Mouse (Mus musculus): ENCODE data around the gene Trim11.
"Not testable (repeated sequence)": the region's sequence is repeated elsewhere in the genome, so short reads cannot be mapped to it uniquely, and the experiment has no call there.

The Trim11 gene

DNA sequence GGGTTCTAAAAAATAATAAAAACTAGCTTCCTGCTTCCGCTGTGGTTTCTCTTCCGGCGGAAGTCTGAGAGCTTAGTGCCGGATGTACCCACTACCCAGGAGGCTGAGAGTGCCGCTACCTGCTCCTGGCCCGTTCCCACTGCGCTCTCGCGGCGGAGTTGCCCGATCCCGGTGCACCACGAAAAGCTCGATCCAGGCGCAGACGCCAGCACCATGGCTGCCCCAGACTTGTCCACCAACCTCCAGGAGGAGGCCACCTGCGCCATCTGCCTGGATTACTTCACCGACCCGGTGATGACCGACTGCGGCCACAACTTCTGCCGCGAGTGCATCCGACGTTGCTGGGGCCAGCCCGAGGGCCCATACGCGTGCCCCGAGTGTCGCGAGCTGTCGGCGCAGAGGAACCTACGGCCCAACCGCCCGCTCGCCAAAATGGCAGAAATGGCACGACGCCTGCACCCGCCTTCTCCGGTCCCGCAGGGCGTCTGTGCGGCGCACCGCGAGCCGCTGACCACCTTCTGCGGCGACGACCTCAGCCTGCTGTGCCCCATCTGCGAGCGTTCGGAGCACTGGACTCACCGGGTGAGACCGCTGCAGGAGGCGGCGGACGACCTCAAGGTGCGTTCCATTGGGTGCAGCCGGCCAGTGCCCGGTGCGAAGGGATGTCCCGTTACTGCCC, at the start of gene Trim11:
TSS of gene Trim11 (plus strand) at position 67 of the 679 bp plus-strand sequence.
- peak; percentile 77 for DNase-seq (ENCODE audit: low spot score)

DNA sequence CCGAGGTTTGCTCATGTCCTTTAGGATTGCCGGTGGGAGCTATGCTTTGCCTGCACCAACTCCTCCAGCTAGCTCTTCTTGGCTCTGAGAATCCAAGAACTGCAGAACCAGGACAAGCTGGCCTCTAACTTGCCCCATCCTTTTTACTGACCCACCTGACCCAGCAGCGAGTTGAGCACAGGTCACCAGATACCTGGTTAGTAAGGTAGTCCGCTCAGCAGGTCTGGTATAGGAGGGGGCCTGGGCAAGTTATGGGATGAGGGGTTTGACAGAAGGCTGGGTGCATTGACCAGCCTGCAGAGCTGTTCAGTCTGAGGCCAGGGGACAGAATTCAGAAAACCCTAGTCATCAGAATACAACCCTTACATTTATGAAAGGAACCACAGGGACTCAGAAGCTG, 48.8 kb upstream of the Trim11 start:
- no peak for DNase-seq (ENCODE audit: low spot score)

DNA sequence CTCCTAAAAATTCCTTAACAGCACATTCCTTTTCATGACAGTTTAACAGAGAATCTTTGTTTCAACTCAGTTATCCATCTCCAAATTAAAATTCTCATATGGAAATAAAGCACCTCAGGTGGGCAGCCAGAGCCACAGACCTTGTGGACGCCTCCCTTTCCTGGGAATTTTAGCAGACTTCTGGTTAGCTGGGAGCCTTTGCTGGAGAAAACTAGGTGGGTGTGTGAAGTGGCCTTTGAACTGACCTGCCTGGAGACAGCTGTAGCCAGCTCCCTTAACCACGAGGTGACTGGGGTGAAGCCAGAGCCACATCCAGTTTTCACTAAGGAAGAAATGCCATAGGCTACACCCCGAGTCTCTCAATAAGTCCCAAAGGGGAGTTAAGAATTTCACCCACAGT, 48.3 kb upstream of the Trim11 start:
- no peak for DNase-seq (ENCODE audit: low spot score)

DNA sequence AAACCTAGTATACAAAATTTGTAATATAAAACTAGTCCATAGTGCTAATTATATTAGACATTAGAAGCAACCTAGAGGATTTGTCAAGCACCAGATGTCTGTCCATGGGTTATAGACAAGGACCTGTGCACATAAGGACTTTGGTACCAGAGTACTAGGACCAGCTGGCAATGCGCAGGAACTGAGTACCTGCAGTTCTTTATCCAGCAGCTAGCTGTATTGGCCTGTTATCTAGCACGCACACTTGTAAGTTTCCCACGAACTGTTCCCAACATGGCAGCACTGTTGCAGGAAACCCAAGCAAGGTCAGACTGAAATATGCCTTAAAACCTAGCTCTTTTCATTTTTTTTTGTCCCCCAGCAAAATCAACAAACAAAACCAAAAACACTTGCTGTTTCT, 47.6 kb upstream of the Trim11 start:
- DNase-seq (ENCODE audit: low spot score): no peak

DNA sequence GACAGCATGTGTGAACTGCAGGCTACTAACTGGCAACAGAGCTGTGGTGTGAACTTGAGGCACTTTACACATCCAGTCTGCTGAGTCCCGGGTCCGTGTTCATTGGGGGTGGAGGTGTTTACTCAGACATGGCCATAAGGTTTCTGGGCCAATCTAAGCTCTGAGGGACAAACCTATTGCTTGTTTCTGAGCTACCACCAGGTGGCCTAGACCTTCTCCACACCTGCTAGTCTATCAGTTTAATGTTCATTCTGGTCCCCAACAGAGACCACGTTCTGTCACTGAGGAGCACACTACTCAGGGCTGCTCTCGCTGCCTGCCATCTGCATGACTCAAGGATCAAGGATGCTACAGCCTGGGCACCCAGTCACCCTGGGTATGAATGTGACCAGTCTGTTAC, 46.3 kb upstream of the Trim11 start:
- no peak for DNase-seq (ENCODE audit: low spot score)

DNA sequence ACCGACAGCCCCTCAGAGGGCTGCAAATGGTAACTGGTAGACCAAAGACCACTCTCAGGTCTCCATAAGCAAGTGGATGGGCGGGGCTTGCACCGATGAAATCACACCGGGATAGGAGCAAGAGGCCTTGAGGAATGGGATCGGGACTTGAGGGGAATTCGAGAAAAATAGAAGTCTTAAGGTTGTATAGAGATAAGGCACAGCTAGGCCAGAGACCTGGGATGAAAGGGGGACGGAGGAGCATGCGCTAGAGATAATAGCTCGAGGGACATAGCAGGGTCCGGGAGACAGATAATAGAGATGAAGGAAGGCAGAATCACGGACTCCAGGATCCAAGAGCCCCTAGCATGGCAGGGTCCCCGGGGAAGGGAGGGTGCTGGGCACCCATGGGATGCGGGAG, 40.0 kb upstream of the Trim11 start:
- peak; percentile 67 for DNase-seq (ENCODE audit: low spot score)

DNA sequence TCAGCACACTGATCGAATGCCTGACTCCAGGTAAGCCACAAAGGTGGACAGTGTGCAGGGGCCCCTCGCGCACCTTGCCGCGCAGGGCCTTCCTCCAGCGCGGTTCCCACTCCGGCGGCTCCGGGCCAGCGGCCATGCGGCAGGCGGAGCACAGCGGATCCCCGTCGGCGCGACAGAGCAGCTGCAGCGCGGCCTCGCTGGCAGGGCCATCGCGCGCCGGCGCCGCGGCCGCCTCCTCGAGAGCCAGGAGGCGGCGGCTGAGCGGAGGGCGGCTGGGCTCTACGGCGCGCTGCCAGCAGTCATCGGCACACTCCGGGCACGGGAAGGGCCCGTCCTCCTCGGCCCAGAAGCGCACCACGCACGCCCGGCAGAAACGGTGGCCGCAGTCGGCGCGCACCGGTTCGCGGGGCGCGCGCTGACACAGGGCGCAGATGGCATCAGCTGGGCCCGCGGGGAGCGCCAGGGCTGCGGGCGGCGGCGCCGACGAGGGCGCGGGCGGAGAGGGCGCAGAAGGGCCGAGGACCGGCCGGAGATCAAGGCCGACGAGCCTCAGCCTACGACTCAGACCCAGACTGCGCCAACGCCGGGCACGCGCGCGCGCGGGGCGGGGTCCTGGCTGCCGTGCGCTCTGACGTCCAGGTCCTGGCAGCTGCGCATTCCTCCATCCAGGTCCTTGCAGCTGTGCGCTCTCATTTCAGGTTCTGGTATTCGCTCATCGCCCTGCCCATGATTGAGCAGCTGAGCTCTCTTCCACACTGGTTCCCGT, 39.4 kb upstream of the Trim11 start, which contains the start of gene Rnf187:
TSS of gene Rnf187 (minus strand) at position 595 of the 766 bp plus-strand sequence.
- peak; percentile 93 for DNase-seq (ENCODE audit: low spot score)

DNA sequence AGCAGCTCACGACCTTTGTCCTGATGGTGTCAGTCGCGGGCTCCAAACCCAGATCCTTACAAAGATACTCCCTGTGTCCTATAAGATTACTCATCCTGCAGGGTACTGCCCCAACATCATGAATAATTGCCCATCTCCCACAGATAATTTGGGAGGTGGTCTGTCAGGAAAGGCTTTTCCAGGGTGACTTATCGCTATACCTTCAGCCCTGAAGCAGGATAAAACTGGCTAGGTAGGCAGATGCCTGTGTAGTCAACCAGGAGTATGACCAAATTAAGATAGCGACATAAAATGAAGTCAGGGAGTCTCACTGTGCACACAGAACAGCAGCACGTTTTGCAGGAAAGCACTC, 38.8 kb upstream of the Trim11 start:
- DNase-seq (ENCODE audit: low spot score): no peak

DNA sequence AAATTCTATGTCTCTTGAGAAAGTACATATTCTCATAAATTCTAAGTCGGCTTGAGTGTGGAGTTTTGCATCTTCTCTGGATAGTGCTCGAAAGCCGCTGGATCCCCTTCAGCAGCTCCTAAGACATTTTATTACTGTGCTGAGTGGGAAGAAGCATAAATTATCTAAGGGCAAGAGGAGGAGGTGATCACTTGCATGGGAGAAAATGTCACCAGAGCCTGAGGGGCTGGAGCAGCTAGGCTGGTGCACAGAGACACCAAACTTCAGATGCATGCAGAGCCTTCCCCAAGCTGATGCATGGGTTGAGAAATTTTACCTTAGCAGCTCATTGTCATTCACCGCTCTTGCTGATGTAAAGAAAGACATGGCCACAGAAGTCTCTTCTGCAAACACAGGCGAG, 33.8 kb upstream of the Trim11 start:
- DNase-seq (ENCODE audit: low spot score): no peak

DNA sequence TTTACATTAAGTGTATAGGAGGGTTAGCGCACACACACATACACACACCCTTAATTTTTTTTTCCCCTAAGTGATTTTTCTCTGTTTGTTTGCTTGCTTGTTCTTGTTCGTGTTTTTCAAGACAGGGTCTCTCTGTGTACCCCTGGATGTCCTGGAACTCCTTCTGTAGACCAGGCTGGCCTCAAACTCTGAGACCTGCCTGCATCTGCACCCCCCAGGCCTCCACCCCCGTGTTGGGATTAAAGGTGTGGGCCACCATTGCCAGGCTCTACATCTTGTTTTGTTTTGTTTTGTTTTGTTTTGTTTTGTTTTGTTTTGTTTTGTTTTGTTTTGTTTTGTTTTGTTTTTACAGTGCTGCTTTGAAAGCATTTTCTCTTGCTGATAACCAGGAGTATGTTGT, 30.6 kb upstream of the Trim11 start:
- DNase-seq (ENCODE audit: low spot score): no peak

DNA sequence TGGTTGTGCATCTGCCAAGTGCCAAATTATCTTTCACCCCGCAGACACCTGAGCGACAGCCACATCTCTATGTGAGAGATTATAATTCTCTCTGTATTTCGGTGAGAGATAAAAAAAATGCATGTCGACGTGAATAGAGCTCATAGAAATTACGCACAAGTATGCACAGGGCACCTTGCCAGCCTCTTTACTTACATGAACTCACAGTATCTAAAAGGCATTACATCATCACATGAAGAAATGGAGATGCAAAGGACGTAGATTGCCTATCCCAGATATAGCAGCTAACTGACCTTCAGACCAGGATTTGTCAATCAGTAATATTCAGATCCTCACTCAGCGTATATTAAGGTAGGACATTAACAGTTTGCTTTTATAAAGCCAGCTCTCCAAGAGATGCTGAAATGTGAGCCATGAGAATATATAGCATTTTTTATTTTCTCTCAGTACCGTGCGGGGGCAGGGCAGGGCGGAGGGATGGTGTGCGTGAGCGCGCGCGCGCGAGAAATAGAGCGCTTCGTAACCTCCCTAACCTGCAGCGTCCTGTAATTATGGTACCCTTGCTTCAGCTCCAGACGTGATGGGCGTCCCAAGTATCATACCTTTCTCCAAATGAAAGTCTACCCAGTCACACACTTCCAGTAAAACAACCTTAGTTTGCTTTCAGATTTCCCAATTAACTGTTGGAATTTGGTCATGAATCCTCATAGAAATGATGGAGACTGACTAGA, 29.9 kb upstream of the Trim11 start:
- DNase-seq (ENCODE audit: low spot score): peak; percentile 60

DNA sequence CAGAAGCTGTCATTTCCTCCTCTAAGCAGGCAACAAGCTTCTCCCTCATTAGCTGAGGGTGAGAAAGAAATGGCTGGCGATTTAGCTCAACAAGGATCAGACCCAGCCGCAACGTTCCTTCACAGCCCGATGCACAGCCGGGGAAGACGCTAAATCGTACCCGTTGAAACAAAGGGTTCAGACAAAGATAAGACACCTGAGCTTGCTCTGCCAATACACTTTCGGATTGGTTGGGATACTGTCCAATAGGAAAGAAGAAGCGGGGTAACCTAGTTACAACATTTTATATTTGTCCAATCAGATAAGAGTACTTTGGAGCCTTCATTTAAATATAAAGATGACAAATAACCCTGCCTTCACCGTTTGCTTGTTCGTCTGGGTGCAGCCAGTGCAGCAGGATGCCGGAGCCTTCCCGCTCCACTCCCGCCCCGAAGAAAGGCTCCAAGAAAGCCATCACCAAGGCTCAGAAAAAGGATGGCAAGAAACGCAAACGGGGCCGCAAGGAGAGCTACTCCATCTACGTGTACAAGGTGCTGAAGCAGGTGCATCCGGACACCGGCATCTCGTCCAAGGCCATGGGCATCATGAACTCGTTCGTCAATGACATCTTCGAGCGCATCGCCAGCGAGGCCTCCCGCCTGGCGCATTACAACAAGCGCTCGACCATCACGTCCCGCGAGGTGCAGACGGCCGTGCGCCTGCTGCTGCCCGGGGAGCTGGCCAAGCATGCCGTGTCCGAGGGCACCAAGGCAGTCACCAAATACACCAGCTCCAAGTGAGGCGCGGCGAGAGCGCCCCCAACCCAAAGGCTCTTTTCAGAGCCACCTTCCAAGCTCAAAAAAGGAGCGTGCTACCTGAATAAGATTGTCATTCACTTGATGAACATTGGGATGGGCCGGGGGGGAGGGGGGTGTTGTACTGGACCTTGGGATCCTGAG, 29.1 kb upstream of the Trim11 start, which contains the start of gene Hist3h2ba:
TSS of gene Hist3h2ba (plus strand) at position 379 of the 938 bp plus-strand sequence.
- DNase-seq (ENCODE audit: low spot score): peak; percentile 89

DNA sequence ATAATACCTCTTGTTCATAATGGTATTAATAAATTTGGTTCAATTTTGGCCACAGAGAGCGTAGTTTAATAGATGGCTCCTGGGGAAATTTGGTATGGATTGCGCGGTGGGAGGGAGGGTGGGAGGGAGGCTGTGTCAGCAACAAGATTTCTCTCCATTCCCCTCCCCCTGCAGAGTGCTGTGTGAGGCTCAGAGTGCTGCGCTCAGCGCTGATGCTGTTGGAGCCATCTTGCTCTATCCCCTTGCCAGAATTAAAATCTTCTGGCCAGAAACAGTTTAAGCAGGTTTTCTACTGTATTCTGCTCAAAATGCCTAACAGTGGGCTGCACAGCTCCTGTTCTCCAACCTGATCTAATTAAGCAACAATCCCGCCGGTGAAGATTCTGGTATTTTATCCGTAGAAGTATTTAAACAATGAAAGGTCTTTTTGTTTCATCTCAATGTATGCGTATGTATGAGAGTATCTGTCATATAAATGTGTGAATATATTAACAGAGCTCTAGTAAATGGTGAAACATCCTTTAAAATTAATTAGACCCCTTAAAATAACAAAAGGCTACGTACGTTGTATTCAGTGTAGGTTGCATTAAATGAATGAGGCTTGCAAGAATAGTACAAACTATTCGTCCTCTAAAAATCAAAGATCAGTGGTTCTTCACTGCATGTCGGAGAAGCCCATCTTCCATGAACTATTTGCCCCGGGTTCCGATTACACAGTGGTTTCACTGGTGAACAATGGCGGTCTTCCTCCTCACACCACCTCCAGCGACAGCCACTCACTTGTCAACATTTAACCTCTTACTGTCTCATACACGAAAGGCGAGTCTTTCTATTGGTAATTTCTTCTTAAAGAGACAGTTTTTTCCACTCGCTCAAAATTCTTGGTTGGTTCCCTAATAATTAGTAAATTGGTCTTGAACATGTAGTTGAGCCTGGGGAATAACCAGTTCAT, 28.1 kb upstream of the Trim11 start:
- DNase-seq (ENCODE audit: low spot score): peak; percentile 71

DNA sequence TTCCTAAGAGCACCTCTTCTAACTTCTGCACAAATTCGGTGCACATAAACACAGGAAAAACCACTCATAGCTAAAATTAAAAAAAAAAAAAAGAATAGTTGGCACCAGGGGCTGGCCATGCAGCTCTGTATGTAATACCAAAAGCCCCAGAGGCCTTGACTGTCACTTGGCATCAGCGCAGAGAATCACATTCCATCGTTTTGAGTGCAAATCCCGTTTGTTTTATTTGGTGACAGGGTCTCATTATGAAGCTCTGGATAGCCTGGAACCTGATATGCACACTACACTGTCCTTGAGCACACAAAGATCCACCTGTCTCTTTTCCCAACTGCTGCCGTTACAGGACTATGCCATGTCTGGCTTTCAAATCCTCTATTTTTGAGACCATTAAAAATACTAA, 26.7 kb upstream of the Trim11 start:
- DNase-seq (ENCODE audit: low spot score): no peak

DNA sequence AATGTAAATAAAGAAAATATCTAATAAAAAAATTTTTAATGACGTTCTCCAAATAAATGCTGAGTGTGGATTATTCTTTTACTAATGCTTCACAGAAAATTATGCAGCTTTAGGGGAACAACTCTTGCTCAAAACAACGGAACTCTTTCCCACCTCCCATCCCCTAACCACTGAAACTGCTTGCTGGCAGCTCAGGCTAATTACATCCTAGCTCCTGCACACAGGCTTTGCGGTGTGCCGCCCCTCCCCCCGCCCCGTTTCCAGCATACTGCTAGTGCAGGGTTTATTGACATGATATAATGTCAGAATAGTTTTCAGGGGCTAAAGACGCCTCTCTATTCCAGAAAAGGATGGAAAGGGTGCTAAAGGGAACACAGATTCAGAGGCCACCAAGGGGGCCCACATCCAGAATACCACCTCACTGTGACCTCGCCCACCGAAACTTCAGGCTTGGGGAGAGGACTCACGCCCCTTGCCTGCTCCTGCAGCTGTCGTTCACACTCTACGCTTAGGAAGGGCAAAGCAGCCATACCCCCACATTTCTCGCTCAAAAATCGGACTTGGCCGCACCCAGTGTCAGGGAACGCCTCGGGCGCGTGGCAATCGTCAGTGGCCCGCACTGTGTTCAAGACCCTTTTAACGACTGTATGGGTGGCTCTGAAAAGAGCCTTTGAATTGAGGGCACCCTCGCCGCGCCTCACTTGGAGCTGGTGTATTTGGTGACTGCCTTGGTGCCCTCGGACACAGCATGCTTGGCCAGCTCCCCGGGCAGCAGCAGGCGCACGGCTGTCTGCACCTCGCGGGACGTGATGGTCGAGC, 24.3 kb upstream of the Trim11 start:
- DNase-seq (ENCODE audit: low spot score): no peak

DNA sequence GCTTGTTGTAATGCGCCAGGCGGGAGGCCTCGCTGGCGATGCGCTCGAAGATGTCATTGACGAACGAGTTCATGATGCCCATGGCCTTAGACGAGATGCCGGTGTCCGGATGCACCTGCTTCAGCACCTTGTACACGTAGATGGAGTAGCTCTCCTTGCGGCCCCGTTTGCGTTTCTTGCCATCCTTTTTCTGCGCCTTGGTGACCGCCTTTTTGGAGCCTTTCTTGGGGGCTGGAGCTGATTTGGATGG, 23.8 kb upstream of the Trim11 start:
- not testable (repeated sequence) for DNase-seq (ENCODE audit: low spot score)

DNA sequence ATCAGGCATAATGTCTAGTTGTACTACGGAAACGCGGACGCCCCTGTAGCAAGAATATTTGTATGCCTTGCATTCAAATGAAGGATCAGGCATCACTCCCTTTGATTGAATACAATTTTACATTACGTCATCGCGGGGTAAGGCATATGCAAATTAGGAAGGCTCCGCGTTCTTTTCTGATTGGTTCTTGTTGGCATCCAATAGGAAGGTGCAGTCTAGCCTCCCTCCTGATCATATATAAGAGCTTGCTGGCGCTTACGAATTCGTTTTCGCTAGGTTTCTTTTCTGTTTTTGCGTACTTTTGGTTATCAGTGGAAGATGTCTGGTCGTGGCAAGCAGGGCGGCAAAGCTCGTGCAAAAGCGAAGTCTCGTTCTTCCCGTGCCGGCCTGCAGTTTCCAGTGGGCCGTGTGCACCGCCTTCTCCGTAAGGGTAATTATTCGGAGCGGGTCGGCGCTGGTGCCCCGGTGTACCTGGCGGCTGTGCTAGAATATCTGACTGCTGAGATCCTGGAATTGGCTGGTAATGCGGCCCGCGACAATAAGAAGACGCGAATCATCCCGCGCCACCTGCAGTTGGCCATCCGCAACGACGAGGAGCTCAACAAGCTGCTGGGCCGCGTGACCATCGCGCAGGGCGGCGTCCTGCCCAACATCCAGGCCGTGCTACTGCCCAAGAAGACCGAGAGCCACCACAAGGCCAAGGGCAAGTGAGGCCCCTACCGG, 23.3 kb upstream of the Trim11 start, which contains the start of the genes Hist3h2a and Trim17:
TSS of gene Hist3h2a (plus strand) at position 266 of the 723 bp plus-strand sequence.
TSS of gene Trim17 (plus strand) at position 266 of the 723 bp plus-strand sequence.
- peak; percentile 94 for DNase-seq (ENCODE audit: low spot score)

DNA sequence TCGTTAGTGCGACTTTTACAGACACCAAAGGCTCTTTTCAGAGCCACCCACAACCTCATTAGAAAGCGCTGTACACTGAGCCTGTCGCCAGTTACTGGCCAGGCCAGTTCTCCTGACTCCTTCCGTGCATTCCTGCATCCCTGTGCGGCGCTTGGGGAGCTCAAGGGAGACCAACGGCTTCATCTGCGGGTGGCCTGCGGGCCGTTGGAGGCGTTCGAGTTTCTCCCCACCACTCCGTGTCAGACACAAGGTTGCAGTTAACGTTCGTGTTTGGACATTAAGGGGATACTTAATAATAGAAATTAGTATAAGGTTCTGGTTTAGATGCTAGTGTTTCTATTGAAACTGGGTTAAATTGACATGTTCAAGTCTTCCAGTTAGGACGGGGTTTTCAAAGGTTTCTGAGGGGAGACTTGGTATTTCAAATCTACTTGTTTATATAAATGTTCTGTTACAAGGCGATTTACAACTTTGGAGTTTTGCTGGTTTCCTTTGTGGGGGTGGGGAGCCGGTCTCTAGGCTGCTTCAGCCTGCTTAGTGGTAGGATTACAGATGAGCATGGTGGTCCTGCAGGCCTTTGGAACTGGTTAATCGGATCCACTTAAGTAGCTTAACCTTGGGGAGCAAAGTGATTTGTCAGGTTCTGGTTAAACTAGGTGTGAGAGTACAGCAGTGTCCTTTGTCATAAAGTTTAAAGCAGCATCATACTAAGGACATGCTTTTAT, 22.6 kb upstream of the Trim11 start:
- peak; percentile 61 for DNase-seq (ENCODE audit: low spot score)
